Mouse (Mus musculus): Measurements from ENCODE around the gene Lctl. TPM values are rescaled to one million over a fixed set of nuclear protein-coding genes. Genes with fewer than 3 reads are reported as not detected.

Gene Lctl
- polyA plus RNA-seq, 1 experiment = not detected

GRCm38 (mm10) chr9:64084661-64085399 lies 32.1 kb upstream of the Lctl start:
- Histone ChIP-seq H3K4me3 (replicated peaks) (peak overlapping the region; percentile 7), H3K4me1 (peaks cover 82% of the 10 kb centered on the region)
- TF ChIP-seq GATA1 (IDR thresholded peaks at IDR 0.05; ENCODE audit: borderline replicate concordance, low read length) = no peak
- no peak for TF ChIP-seq FLI1 (IDR thresholded peaks at IDR 0.05; ENCODE audit: low read length)

GRCm38 (mm10) chr9:64085976-64086375 lies 31.0 kb upstream of the Lctl start:
- Histone ChIP-seq H3K9me3 (no peaks in the 10 kb centered on the region), H3K4me3 (replicated peaks) (no peak overlapping the region), H3K36me3 (replicated peaks; ENCODE audit: low read length) (no peaks in the 10 kb centered on the region), H3K4me1 (peaks cover 82% of the 10 kb centered on the region), H3K27me3 (replicated peaks) (no peaks in the 10 kb centered on the region)
- TF ChIP-seq GATA1 (IDR thresholded peaks at IDR 0.05; ENCODE audit: borderline replicate concordance, low read length) (no peak), FLI1 (IDR thresholded peaks at IDR 0.05; ENCODE audit: low read length) (no peak)

More at GRCm38 (mm10) chr9:64084661-64085399, 32.1 kb upstream of the Lctl start:
- H3K36me3 ChIP-seq (replicated peaks; ENCODE audit: low read length) = no peaks in the 10 kb centered on the region
- no peaks in the 10 kb centered on the region for H3K9me3 ChIP-seq
- no peaks in the 10 kb centered on the region for H3K27me3 ChIP-seq (replicated peaks)

- H3K27me3 ChIP-seq (replicated peaks) = no peaks in the 10 kb centered on the region
- H3K4me3 ChIP-seq (replicated peaks) = no peak overlapping the region
- peaks cover 2% of the 10 kb centered on the region for H3K36me3 ChIP-seq (replicated peaks; ENCODE audit: low read length)
- TF ChIP-seq GATA1 (IDR thresholded peaks at IDR 0.05; ENCODE audit: borderline replicate concordance, low read length) (no peak), FLI1 (IDR thresholded peaks at IDR 0.05; ENCODE audit: low read length) (no peak)
- H3K4me1 ChIP-seq = peaks cover 82% of the 10 kb centered on the region
- no peaks in the 10 kb centered on the region for H3K9me3 ChIP-seq
Observed at GRCm38 (mm10) chr9:64086543-64086942, 30.4 kb upstream of the Lctl start.

- peaks cover 87% of the 10 kb centered on the region for H3K4me1 ChIP-seq
- no peak overlapping the region for H3K4me3 ChIP-seq (replicated peaks)
- H3K27me3 ChIP-seq (replicated peaks) = no peaks in the 10 kb centered on the region
- TF ChIP-seq FLI1 (IDR thresholded peaks at IDR 0.05; ENCODE audit: low read length) (no peak), GATA1 (IDR thresholded peaks at IDR 0.05; ENCODE audit: borderline replicate concordance, low read length) (no peak)
- H3K9me3 ChIP-seq = 0 out of 2 replicates have a peak, but pooled peaks cover 2% of the 10 kb centered on the region
- H3K36me3 ChIP-seq (replicated peaks; ENCODE audit: low read length) = peaks cover 5% of the 10 kb centered on the region
Observed at GRCm38 (mm10) chr9:64087461-64088235, 29.3 kb upstream of the Lctl start.

GRCm38 (mm10) chr9:64088346-64088745 lies 28.6 kb upstream of the Lctl start:
- Histone ChIP-seq H3K36me3 (replicated peaks; ENCODE audit: low read length) (peaks cover 5% of the 10 kb centered on the region), H3K27me3 (replicated peaks) (no peaks in the 10 kb centered on the region), H3K4me3 (replicated peaks) (no peak overlapping the region), H3K9me3 (0 out of 2 replicates have a peak, but pooled peaks cover 2% of the 10 kb centered on the region), H3K4me1 (peaks cover 83% of the 10 kb centered on the region)
- TF ChIP-seq FLI1 (IDR thresholded peaks at IDR 0.05; ENCODE audit: low read length) (no peak), GATA1 (IDR thresholded peaks at IDR 0.05; ENCODE audit: borderline replicate concordance, low read length) (no peak)

GRCm38 (mm10) chr9:64089004-64089403 lies 27.9 kb upstream of the Lctl start:
- TF ChIP-seq FLI1 (IDR thresholded peaks at IDR 0.05; ENCODE audit: low read length) = peak; percentile 68; the same call in 1 of the 2 replicates
- no peak for TF ChIP-seq GATA1 (IDR thresholded peaks at IDR 0.05; ENCODE audit: borderline replicate concordance, low read length)
- H3K36me3 ChIP-seq (replicated peaks; ENCODE audit: low read length) = peaks cover 5% of the 10 kb centered on the region
- 0 out of 2 replicates have a peak, but pooled peaks cover 2% of the 10 kb centered on the region for H3K9me3 ChIP-seq
- peak overlapping the region; percentile 73 for H3K4me3 ChIP-seq (replicated peaks)
- H3K4me1 ChIP-seq = peaks cover 83% of the 10 kb centered on the region
- no peaks in the 10 kb centered on the region for H3K27me3 ChIP-seq (replicated peaks)

- TF ChIP-seq FLI1 (IDR thresholded peaks at IDR 0.05; ENCODE audit: low read length) (no peak), GATA1 (IDR thresholded peaks at IDR 0.05; ENCODE audit: borderline replicate concordance, low read length) (no peak)
- Histone ChIP-seq H3K4me1 (peaks cover 57% of the 10 kb centered on the region), H3K4me3 (replicated peaks) (no peak overlapping the region), H3K36me3 (replicated peaks; ENCODE audit: low read length) (peaks cover 5% of the 10 kb centered on the region), H3K9me3 (0 out of 2 replicates have a peak, but pooled peaks cover 2% of the 10 kb centered on the region), H3K27me3 (replicated peaks) (no peaks in the 10 kb centered on the region)
Observed at GRCm38 (mm10) chr9:64094083-64094482, 22.9 kb upstream of the Lctl start.

GRCm38 (mm10) chr9:64098282-64098681 lies 18.7 kb upstream of the Lctl start:
- H3K36me3 ChIP-seq (replicated peaks; ENCODE audit: low read length) = no peaks in the 10 kb centered on the region

GRCm38 (mm10) chr9:64100442-64100841 lies 16.5 kb upstream of the Lctl start:
- H3K4me1 ChIP-seq = peaks cover 38% of the 10 kb centered on the region
- TF ChIP-seq GATA1 (IDR thresholded peaks at IDR 0.05; ENCODE audit: borderline replicate concordance, low read length) (no peak), FLI1 (IDR thresholded peaks at IDR 0.05; ENCODE audit: low read length) (no peak)
- no peaks in the 10 kb centered on the region for H3K36me3 ChIP-seq (replicated peaks; ENCODE audit: low read length)
- no peaks in the 10 kb centered on the region for H3K9me3 ChIP-seq
- H3K27me3 ChIP-seq (replicated peaks) = peaks cover 12% of the 10 kb centered on the region
- no peak overlapping the region for H3K4me3 ChIP-seq (replicated peaks)

More at GRCm38 (mm10) chr9:64098282-64098681, 18.7 kb upstream of the Lctl start:
- Histone ChIP-seq H3K4me1 (peaks cover 40% of the 10 kb centered on the region), H3K27me3 (replicated peaks) (peaks cover 9% of the 10 kb centered on the region), H3K9me3 (no peaks in the 10 kb centered on the region), H3K4me3 (replicated peaks) (no peak overlapping the region)
- TF ChIP-seq FLI1 (IDR thresholded peaks at IDR 0.05; ENCODE audit: low read length) (no peak), GATA1 (IDR thresholded peaks at IDR 0.05; ENCODE audit: borderline replicate concordance, low read length) (no peak)

- no peak for TF ChIP-seq GATA1 (IDR thresholded peaks at IDR 0.05; ENCODE audit: borderline replicate concordance, low read length)
- TF ChIP-seq FLI1 (IDR thresholded peaks at IDR 0.05; ENCODE audit: low read length) = no peak
- Histone ChIP-seq H3K27me3 (replicated peaks) (peaks cover 16% of the 10 kb centered on the region), H3K36me3 (replicated peaks; ENCODE audit: low read length) (no peaks in the 10 kb centered on the region), H3K4me3 (replicated peaks) (peak overlapping the region; percentile 72), H3K4me1 (peaks cover 39% of the 10 kb centered on the region), H3K9me3 (no peaks in the 10 kb centered on the region)
Observed at GRCm38 (mm10) chr9:64105301-64105700, 11.6 kb upstream of the Lctl start.
